Mouse (Mus musculus) CH12.LX (cell line): ENCODE measurements at regions not wholly inside any gene's neighbourhood (a gene's known extent, or its start where the extent isn't known, plus 50 kb on each side); places are given as distances from the start of the nearest gene placed in this dataset.

Experiments
- DNase-seq: peaks from one replicate; pipeline ENCODE4 v3.0.0-alpha.2; 2013; ENCODE audit errors: extremely low read depth
- H3K27ac ChIP-seq: 2 replicates; pipeline ENCODE4 v1.5.1; 2012; ENCODE audit warnings: low read depth, mild to moderate bottlenecking, control low read depth, moderate library complexity; ENCODE audit not compliant: insufficient read depth
- H3K27me3 ChIP-seq: replicated peaks from 2 replicates; pipeline ENCODE3; 2012; ENCODE audit warnings: inconsistent platforms
- H3K36me3 ChIP-seq, 2 experiments: replicated peaks in 1 of 2; 2 replicates each; pipeline versions ENCODE3 to v1.6.1; 2012; ENCODE audit warnings: inconsistent platforms in 1 of 2, low read length in 1 of 2, mild to moderate bottlenecking in 1 of 2, mixed read lengths in 1 of 2, moderate library complexity in 1 of 2; ENCODE audit not compliant: control insufficient read depth in 1 of 2, insufficient read depth in 1 of 2
- H3K4me1 ChIP-seq, 2 experiments: 2 replicates each; pipeline ENCODE4 v1.6.1; 2012; ENCODE audit warnings: inconsistent platforms in 1 of 2, moderate library complexity in 1 of 2; ENCODE audit not compliant: insufficient read depth in 2 of 2, control insufficient read depth in 1 of 2
- H3K4me2 ChIP-seq: 2 replicates; pipeline ENCODE4 v1.6.1; 2012; ENCODE audit warnings: low read depth, mild to moderate bottlenecking, control low read depth; ENCODE audit not compliant: poor library complexity, insufficient read depth, severe bottlenecking
- H3K4me3 ChIP-seq, 3 experiments: fragments of 150-350 bp in 1 of 3; sonication (generic) in 1 of 3; replicated peaks in 1 of 3; 2 replicates each; pipeline versions ENCODE3 to v1.5.1; 2011 to 2012; ENCODE audit warnings: low read depth in 2 of 3, low read length in 2 of 3, mild to moderate bottlenecking in 2 of 3, moderate library complexity in 2 of 3, control low read depth in 1 of 3, improper control_type of control experiment in 1 of 3, inconsistent platforms in 1 of 3, mixed read lengths in 1 of 3; ENCODE audit not compliant: poor library complexity in 1 of 3
- H3K79me2 ChIP-seq: replicated peaks from 2 replicates; pipeline ENCODE4 v1.6.1; 2012; ENCODE audit warnings: mild to moderate bottlenecking, moderate library complexity; ENCODE audit not compliant: control insufficient read depth, poor library complexity, insufficient read depth, severe bottlenecking; ENCODE audit errors: extremely low read depth
- H3K9ac ChIP-seq: 2 replicates; pipeline ENCODE4 v1.6.1; 2012; ENCODE audit warnings: low read depth, mild to moderate bottlenecking, control low read depth, moderate library complexity; ENCODE audit not compliant: insufficient read depth
- H3K9me3 ChIP-seq: replicated peaks from 2 replicates; pipeline ENCODE3; 2012; ENCODE audit warnings: low read length, inconsistent platforms, mixed read lengths
- CHD2 ChIP-seq: IDR thresholded peaks from 2 replicates; pipeline ENCODE4 v1.6.1; 2011; ENCODE audit warnings: low read length, improper control_type of control experiment
- E2F4 ChIP-seq: IDR thresholded peaks from 2 replicates; pipeline ENCODE4 v1.6.1; 2011; ENCODE audit warnings: low read depth, low read length, improper control_type of control experiment; ENCODE audit not compliant: insufficient replicate concordance
- EP300 ChIP-seq: IDR thresholded peaks from 2 replicates; pipeline ENCODE4 v1.6.1; 2011; ENCODE audit warnings: low read length, improper control_type of control experiment
- GABPA ChIP-seq: IDR thresholded peaks from 2 replicates; pipeline ENCODE4 v1.6.1; 2012; ENCODE audit warnings: low read depth, low read length, improper control_type of control experiment, inconsistent platforms; ENCODE audit not compliant: insufficient replicate concordance
- HCFC1 ChIP-seq: IDR thresholded peaks from 2 replicates; pipeline ENCODE4 v1.6.1; 2012; ENCODE audit warnings: low read depth, mild to moderate bottlenecking, inconsistent platforms, low read length, improper control_type of control experiment
- JUN ChIP-seq: IDR thresholded peaks from 2 replicates; pipeline ENCODE4 v1.6.1; 2011; ENCODE audit warnings: low read depth, mild to moderate bottlenecking, low read length, improper control_type of control experiment, moderate library complexity; ENCODE audit not compliant: insufficient read depth
- JUND ChIP-seq: conservative IDR thresholded peaks from 2 replicates; pipeline ENCODE4 v1.6.1; 2011; ENCODE audit warnings: low read depth, low read length, improper control_type of control experiment
- KAT2A ChIP-seq: IDR thresholded peaks from 2 replicates; pipeline ENCODE4 v1.6.1; 2012; ENCODE audit warnings: low read length, improper control_type of control experiment, inconsistent platforms; ENCODE audit not compliant: insufficient replicate concordance
- MAFK ChIP-seq: IDR thresholded peaks from 2 replicates; pipeline ENCODE4 v1.6.1; 2011; ENCODE audit warnings: low read length, improper control_type of control experiment; ENCODE audit not compliant: insufficient replicate concordance
- MAX ChIP-seq: IDR thresholded peaks from 2 replicates; pipeline ENCODE4 v1.6.1; 2011; ENCODE audit warnings: low read length, improper control_type of control experiment
- MXI1 ChIP-seq: IDR thresholded peaks from 2 replicates; pipeline ENCODE4 v1.6.1; 2011; ENCODE audit warnings: mild to moderate bottlenecking, low read depth, low read length, improper control_type of control experiment
- MYC ChIP-seq: IDR thresholded peaks from 2 replicates; pipeline ENCODE4 v1.6.1; 2011; ENCODE audit warnings: low read depth, mild to moderate bottlenecking, improper control_type of control experiment, low read length
- NELFE ChIP-seq: IDR thresholded peaks from 2 replicates; pipeline ENCODE4 v1.6.1; 2011; ENCODE audit warnings: low read depth, low read length, improper control_type of control experiment
- PAX5 ChIP-seq: IDR thresholded peaks from 2 replicates; pipeline ENCODE4 v1.6.1; 2012; ENCODE audit warnings: low read length, inconsistent platforms, mixed read lengths
- POLR2A ChIP-seq: IDR thresholded peaks from 2 replicates; pipeline ENCODE4 v1.6.1; 2011; ENCODE audit warnings: low read depth, mild to moderate bottlenecking, improper control_type of control experiment, low read length
- POLR2AphosphoS2 ChIP-seq: IDR thresholded peaks from 2 replicates; pipeline ENCODE4 v1.6.1; 2011; ENCODE audit warnings: low read depth, low read length, improper control_type of control experiment
- RCOR1 ChIP-seq: conservative IDR thresholded peaks from 2 replicates; pipeline ENCODE4 v1.6.1; 2012; ENCODE audit warnings: low read depth, mild to moderate bottlenecking, inconsistent platforms, low read length, improper control_type of control experiment
- SIN3A ChIP-seq: IDR thresholded peaks from 2 replicates; pipeline ENCODE4 v1.6.1; 2012; ENCODE audit warnings: low read length, improper control_type of control experiment, inconsistent platforms
- SMC3 ChIP-seq: IDR thresholded peaks from 2 replicates; pipeline ENCODE4 v1.6.1; 2011; ENCODE audit warnings: low read depth, low read length, improper control_type of control experiment
- TBP ChIP-seq: conservative IDR thresholded peaks from 2 replicates; pipeline ENCODE4 v1.6.1; 2011; ENCODE audit warnings: low read depth, low read length, improper control_type of control experiment
- TCF12 ChIP-seq: IDR thresholded peaks from 2 replicates; pipeline ENCODE4 v1.6.1; 2014; ENCODE audit warnings: low read depth, mild to moderate bottlenecking, inconsistent platforms, low read length, improper control_type of control experiment
- USF1 ChIP-seq: IDR thresholded peaks from 2 replicates; pipeline ENCODE4 v1.6.1; 2014; ENCODE audit warnings: low read depth, mild to moderate bottlenecking, inconsistent platforms, low read length, improper control_type of control experiment
- USF2 ChIP-seq: conservative IDR thresholded peaks from 2 replicates; pipeline ENCODE4 v1.6.1; 2011; ENCODE audit warnings: low read depth, low read length, improper control_type of control experiment
- ZC3H11A ChIP-seq: IDR thresholded peaks from 2 replicates; pipeline ENCODE4 v1.6.1; 2012; ENCODE audit warnings: low read depth, mild to moderate bottlenecking, inconsistent platforms, low read length, improper control_type of control experiment
- ZKSCAN1 ChIP-seq: IDR thresholded peaks from 2 replicates; pipeline ENCODE4 v1.6.1; 2012; ENCODE audit warnings: low read depth, inconsistent platforms, low read length, improper control_type of control experiment, borderline replicate concordance
- ZMIZ1 ChIP-seq: IDR thresholded peaks from 2 replicates; pipeline ENCODE4 v1.6.1; 2012; ENCODE audit warnings: low read depth, mild to moderate bottlenecking, inconsistent platforms, low read length, improper control_type of control experiment
- ZNF384 ChIP-seq: IDR thresholded peaks from 2 replicates; pipeline ENCODE4 v1.6.1; 2012; ENCODE audit warnings: low read depth, low read length, improper control_type of control experiment, inconsistent platforms
- dilution Hi-C: fragments of 300-500 bp; cut with MboI; formaldehyde crosslinking; loops from 2 replicates; pipeline ENCODE4 v1.14.3; 2020; ENCODE audit warnings: low sequenced_read_pairs; ENCODE audit not compliant: extremely low pct_unique_long_range_greater_than_20kb, extremely low pct_ligation_motif_present
- in situ Hi-C: fragments of 300-500 bp; cut with MboI; formaldehyde crosslinking; loops from 3 replicates; pipeline ENCODE4 v1.14.3; 2019; ENCODE audit warnings: low sequenced_read_pairs, low pct_ligation_motif_present, low pct_unique_long_range_greater_than_20kb, mixed read lengths

DNA sequence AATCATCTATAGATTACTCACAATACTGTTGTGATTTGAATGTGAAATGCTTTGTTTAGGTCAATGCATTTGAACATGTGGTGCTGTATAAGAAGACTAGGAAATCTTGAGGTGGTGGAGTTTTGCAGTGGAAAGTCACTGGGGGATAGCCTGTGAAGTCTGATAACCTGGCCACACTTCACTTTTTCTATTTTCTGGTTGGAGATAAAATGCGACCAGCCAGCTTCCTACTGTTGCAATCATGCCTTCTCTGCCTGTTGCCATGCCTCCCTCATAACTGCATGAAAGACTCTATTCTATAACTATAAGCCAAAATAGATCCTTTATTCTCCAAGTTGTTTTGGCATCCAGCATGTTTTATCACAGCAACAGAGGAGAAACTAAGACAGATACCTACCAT, 142.4 kb upstream of the Fundc1 start:
- dilution Hi-C loops, result no loop called here
- H3K4me3 ChIP-seq, result no peak overlapping the region
- no peaks in the 10 kb centered on the region for H3K79me2 ChIP-seq
- in situ Hi-C loops, result no loop called here
- H3K4me2 ChIP-seq, result no peak overlapping the region
- no peak for DNase-seq
- no peak overlapping the region for H3K9ac ChIP-seq
- no peaks in the 10 kb centered on the region for H3K27me3 ChIP-seq
- TF ChIP-seq CHD2 (no peak), EP300 (no peak), MAX (no peak), SMC3 (no peak), JUND (no peak), ZKSCAN1 (no peak), ZNF384 (no peak), MYC (no peak), USF1 (no peak), ZMIZ1 (no peak)
- no peaks in the 10 kb centered on the region for H3K4me1 ChIP-seq
- H3K27ac ChIP-seq, result no peak overlapping the region
- no peaks in the 10 kb centered on the region for H3K36me3 ChIP-seq
- H3K9me3 ChIP-seq, result no peaks in the 10 kb centered on the region

DNA sequence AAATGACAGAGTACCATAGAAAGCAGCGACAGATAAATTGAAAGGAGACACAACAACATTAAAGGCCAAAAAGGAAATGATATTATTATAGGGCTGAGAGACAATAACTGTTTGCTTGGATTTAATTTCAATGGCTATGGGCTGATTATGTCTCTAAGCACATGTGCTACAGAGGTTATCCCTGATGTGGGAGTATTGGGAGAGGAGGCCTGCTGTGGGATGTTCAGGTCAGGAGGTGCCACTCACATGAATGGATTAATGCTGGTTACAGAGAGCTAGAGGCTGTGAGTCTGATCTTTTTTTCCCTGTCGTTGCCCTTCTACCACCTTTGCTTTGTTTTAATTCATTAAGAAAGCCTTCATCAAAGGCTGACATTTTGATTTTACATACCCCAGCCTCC, 140.8 kb upstream of the Fundc1 start:
- no peak for DNase-seq
- no peak overlapping the region for H3K9ac ChIP-seq
- no peak overlapping the region for H3K27ac ChIP-seq
- in situ Hi-C loops, result no loop called here
- no peaks in the 10 kb centered on the region for H3K36me3 ChIP-seq
- no peak overlapping the region for H3K4me2 ChIP-seq
- no peaks in the 10 kb centered on the region for H3K79me2 ChIP-seq
- no peaks in the 10 kb centered on the region for H3K27me3 ChIP-seq
- H3K4me3 ChIP-seq, result no peak overlapping the region
- dilution Hi-C loops, result no loop called here
- H3K4me1 ChIP-seq, result no peaks in the 10 kb centered on the region
- TF ChIP-seq JUN, result no peak
- TF ChIP-seq SIN3A, result no peak
- TF ChIP-seq MXI1, result no peak
- no peak for TF ChIP-seq JUND
- no peak for TF ChIP-seq E2F4
- TF ChIP-seq HCFC1, result no peak
- no peak for TF ChIP-seq PAX5
- TF ChIP-seq USF2, result no peak
- no peak for TF ChIP-seq TBP
- TF ChIP-seq RCOR1, result no peak
- no peak for TF ChIP-seq POLR2A
- no peak for TF ChIP-seq NELFE
- no peak for TF ChIP-seq ZKSCAN1
- no peak for TF ChIP-seq ZC3H11A
- TF ChIP-seq TCF12, result no peak
- TF ChIP-seq KAT2A, result no peak
- TF ChIP-seq GABPA, result no peak
- TF ChIP-seq MAFK, result no peak
- TF ChIP-seq POLR2AphosphoS2, result no peak
- TF ChIP-seq SMC3, result no peak
- no peaks in the 10 kb centered on the region for H3K9me3 ChIP-seq
